In genomic region chr16:74458138-74458537, GRCm38 (mm10) we compare ENCODE assay signal across 24 mouse cellular contexts. TPM values are rescaled to one million over a fixed set of nuclear protein-coding genes. Genes with fewer than 3 reads are reported as not detected.
A peak's percentile ranks its signal among the peaks of the same experiment; 100 is the strongest.
DNase-seq lines count a peak whose midpoint lies in the region; ATAC-seq and TF ChIP-seq lines count a peak whose summit lies in the region.
"Had no signal": no experiment of that assay in that cellular context is flagged by ENCODE, and none has a peak within 500 bp of the region (broad histone marks: within the 10 kb centered on the region; RNA-seq: fewer than 3 reads in every experiment).

No protein-coding gene starts in this region.

- 10% methylated on average over 3 of the region's 3 CpGs for WGBS in kidney, embryonic 15.5 days
- WGBS in kidney, postnatal 0 days: 7% methylated on average over 3 of the region's 3 CpGs
- WGBS in stomach, embryonic 16.5 days: 32% methylated on average over 3 of the region's 3 CpGs

- peak overlapping the region; percentile 35 for H3K4me2 ChIP-seq in kidney, embryonic 15.5 days
- no peak overlapping the region for H3K4me2 ChIP-seq in kidney, postnatal 0 days (ENCODE audit: low read length)
- peak overlapping the region; percentile 15; the same call in 1 of the 2 replicates for H3K4me2 ChIP-seq in stomach, embryonic 16.5 days (ENCODE audit: low read depth, low read length)
- H3K4me2 ChIP-seq: embryonic facial prominence, embryonic 13.5 days; embryonic facial prominence, embryonic 15.5 days; forebrain, embryonic 12.5 days had no signal

- H3K27me3 ChIP-seq in kidney, embryonic 15.5 days: no peaks in the 10 kb centered on the region
- H3K27me3 ChIP-seq in kidney, postnatal 0 days (ENCODE audit: insufficient read depth, low read length): no peaks in the 10 kb centered on the region
- no peaks in the 10 kb centered on the region for H3K27me3 ChIP-seq in stomach, embryonic 16.5 days (ENCODE audit: control insufficient read depth, insufficient read depth, low read length)
- H3K27me3 ChIP-seq: embryonic facial prominence, embryonic 13.5 days; embryonic facial prominence, embryonic 15.5 days; forebrain, embryonic 12.5 days had no signal

- no peak overlapping the region for H3K9ac ChIP-seq in kidney, embryonic 15.5 days
- H3K9ac ChIP-seq in kidney, postnatal 0 days (ENCODE audit: low read depth, low read length): no peak overlapping the region
- no peak overlapping the region for H3K9ac ChIP-seq in stomach, embryonic 16.5 days (ENCODE audit: low read length)
- H3K9ac ChIP-seq: embryonic facial prominence, embryonic 13.5 days; embryonic facial prominence, embryonic 15.5 days; forebrain, embryonic 12.5 days had no signal

- DNase-seq in kidney, adult 18-20 months: no peak
- peak; percentile 85 for DNase-seq in kidney, postnatal 0 days (ENCODE audit: low spot score)
- DNase-seq in kidney, postnatal 4 days: no peak
- no peak for DNase-seq in left cerebral cortex, postnatal 36 days (ENCODE audit: low spot score in 2 of 2)
- DNase-seq: adrenal gland, adult 2 months; adrenal gland, postnatal 10 days; adrenal gland, postnatal 25 days; cerebellum, adult 11 months; cerebellum, adult 18-20 months; cerebellum, adult 8-10 months; cerebellum, adult 9-11 months; cerebellum, postnatal 14 days; cerebellum, postnatal 36 days; embryo, embryonic 11 days had no signal

- H3K4me3 ChIP-seq in kidney, embryonic 15.5 days (replicated peaks): no peak overlapping the region
- H3K4me3 ChIP-seq in kidney, postnatal 0 days (replicated peaks; ENCODE audit: low read depth, low read length): no peak overlapping the region
- H3K4me3 ChIP-seq in stomach, embryonic 16.5 days (replicated peaks; ENCODE audit: low read length): no peak overlapping the region
- H3K4me3 ChIP-seq: embryonic facial prominence, embryonic 13.5 days; embryonic facial prominence, embryonic 15.5 days; erythroblast, embryonic 14.5 days; forebrain, embryonic 10.5 days; forebrain, embryonic 12.5 days had no signal

- peak; percentile 87 for ATAC-seq in kidney, embryonic 15.5 days (replicated peaks; ENCODE audit: low FRiP score)
- no peak for ATAC-seq in kidney, postnatal 0 days (replicated peaks; ENCODE audit: low FRiP score, low read depth)
- ATAC-seq in stomach, embryonic 16.5 days (ENCODE audit: insufficient read depth, low FRiP score): no peak
- ATAC-seq: forebrain, embryonic 14.5 days had no signal

- H3K27ac ChIP-seq in kidney, embryonic 15.5 days: peak overlapping the region; percentile 70
- H3K27ac ChIP-seq in kidney, postnatal 0 days: no peak overlapping the region
- H3K27ac ChIP-seq in stomach, embryonic 16.5 days (ENCODE audit: low read length): no peak overlapping the region
- H3K27ac ChIP-seq: embryonic facial prominence, embryonic 13.5 days; embryonic facial prominence, embryonic 15.5 days; forebrain, embryonic 10.5 days; forebrain, embryonic 12.5 days had no signal

- no peaks in the 10 kb centered on the region for H3K9me3 ChIP-seq in kidney, embryonic 15.5 days (replicated peaks)
- no peaks in the 10 kb centered on the region for H3K9me3 ChIP-seq in kidney, postnatal 0 days (replicated peaks; ENCODE audit: low read length)
- H3K9me3 ChIP-seq in stomach, embryonic 16.5 days (replicated peaks; ENCODE audit: control insufficient read depth, low read length): no peaks in the 10 kb centered on the region
- H3K9me3 ChIP-seq: embryonic facial prominence, embryonic 13.5 days; embryonic facial prominence, embryonic 15.5 days; forebrain, embryonic 10.5 days; forebrain, embryonic 12.5 days had no signal

- no peak for TF ChIP-seq CTCF in kidney, postnatal 0 days (IDR thresholded peaks at IDR 0.05; ENCODE audit: low read depth)

- intact Hi-C loops in left cerebral cortex, postnatal 36 days (cut with DNase I): no loop called here

- no peaks in the 10 kb centered on the region for H3K36me3 ChIP-seq in kidney, embryonic 15.5 days
- H3K36me3 ChIP-seq in kidney, postnatal 0 days (ENCODE audit: insufficient read depth, low read length): no peaks in the 10 kb centered on the region
- H3K36me3 ChIP-seq in stomach, embryonic 16.5 days (ENCODE audit: control insufficient read depth, insufficient read depth, low read length): no peaks in the 10 kb centered on the region
- H3K36me3 ChIP-seq: embryonic facial prominence, embryonic 13.5 days; embryonic facial prominence, embryonic 15.5 days; forebrain, embryonic 10.5 days; forebrain, embryonic 12.5 days had no signal

- peaks cover 19% of the 10 kb centered on the region; the same call in 1 of the 2 replicates for H3K4me1 ChIP-seq in kidney, embryonic 15.5 days
- H3K4me1 ChIP-seq in kidney, postnatal 0 days (replicated peaks; ENCODE audit: insufficient read depth, low read length): no peaks in the 10 kb centered on the region
- H3K4me1 ChIP-seq in stomach, embryonic 16.5 days (ENCODE audit: control insufficient read depth, insufficient read depth, low read length): no peaks in the 10 kb centered on the region
- H3K4me1 ChIP-seq: embryonic facial prominence, embryonic 13.5 days; embryonic facial prominence, embryonic 15.5 days had no signal

RNA-seq across cellular contexts. Expression of gene Robo2, which starts 46.5 kb away (rescaled TPM):
- polyA plus RNA-seq in kidney, embryonic 15.5 days (2015; fragmentation: Nextera tagmentation; extraction: Ambion mirVana): 93.0 and 97.8 TPM in 2 replicates
- 30.7 and 34.0 TPM in 2 replicates for polyA plus RNA-seq in kidney, postnatal 0 days (2015; fragmentation: Nextera tagmentation; extraction: Ambion mirVana)
- polyA plus RNA-seq in stomach, embryonic 16.5 days (2015; fragmentation: Nextera tagmentation; extraction: Ambion mirVana): 31.5 and 34.7 TPM in 2 replicates
- 100 to 1,000 TPM; 131 to 153 TPM for total RNA-seq in left cerebral cortex, postnatal 36 days (2021)
- total RNA-seq: common myeloid progenitor, adult 5-6 weeks; MEL had no signal
- polyA plus RNA-seq: erythroblast, embryonic 14.5 days had no signal
